Mouse (Mus musculus): Measurements from ENCODE around the gene Gm5134. TPM values are rescaled to one million over a fixed set of nuclear protein-coding genes. Genes with fewer than 3 reads are reported as not detected.
A peak's percentile ranks its signal among the peaks of the same experiment; 100 is the strongest.

The Gm5134 gene
- polyA plus RNA-seq, 1 experiment from 2014 or later, result not detected

DNA sequence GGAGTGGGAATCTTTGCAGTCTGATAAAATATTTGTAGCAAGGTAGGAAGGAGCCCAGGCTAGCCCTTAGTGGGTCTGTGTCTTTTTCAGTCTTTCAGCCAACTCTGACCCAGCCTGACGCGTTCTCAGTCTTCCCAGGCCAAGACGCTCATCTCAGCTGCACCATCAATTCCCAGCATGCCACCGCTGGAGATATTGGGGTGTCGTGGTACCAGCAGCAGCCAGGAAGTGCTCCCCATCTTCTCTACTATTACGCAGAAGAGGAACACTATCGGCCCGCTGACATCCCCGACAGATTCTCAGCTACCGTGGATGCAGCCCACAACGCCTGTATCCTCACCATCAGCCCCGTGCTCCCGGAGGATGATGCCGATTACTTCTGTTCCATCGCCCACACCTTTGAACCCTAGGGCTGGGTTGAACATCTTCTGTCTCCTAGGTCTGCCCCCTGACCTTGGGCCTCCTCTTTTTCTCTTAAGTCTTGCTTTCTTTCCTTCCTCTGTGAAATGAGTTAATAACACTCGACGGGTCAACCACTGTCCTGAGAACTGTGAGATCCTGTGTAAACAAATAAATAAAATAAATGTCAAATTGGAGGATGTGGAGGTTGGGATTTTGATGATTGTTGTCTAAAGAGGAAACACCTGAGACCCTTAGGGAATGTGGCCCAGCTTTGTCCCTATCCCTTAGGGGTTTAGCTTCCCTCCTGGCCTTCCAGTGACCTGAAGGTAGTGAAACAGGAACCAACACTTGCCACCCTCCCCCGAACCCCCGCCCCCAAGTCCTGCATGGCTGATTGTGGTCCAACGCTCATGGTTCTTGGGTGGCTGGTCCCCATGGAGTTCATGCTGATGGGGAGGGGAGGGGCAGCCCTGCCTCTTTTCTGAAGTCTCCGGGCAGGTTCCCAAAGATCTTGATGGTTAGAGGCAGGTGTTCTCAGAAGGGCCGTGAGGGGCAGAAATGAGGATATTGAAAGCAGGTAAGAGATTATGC lies 5.0 kb upstream of the Gm5134 start:
- DNase-seq (ENCODE audit: low read depth, low spot score) (no peak), ATAC-seq (no peak)
- CTCF ChIA-PET, result interaction anchor here (1.2 to 1.4 kb wide), 3 partner anchors 51 to 363 kb away, joined by 3 to 4 read pairs (median 4); no protein-coding TSS in a partner anchor
- in situ Hi-C loops (cut with MboI; ENCODE audit: low pct_unique_long_range_greater_than_20kb), result loop anchor here (5.0 to 10.0 kb wide), 4 partner anchors 65 to 362 kb away; partner anchors contain the start of gene Ggt5
- no peaks in the 10 kb centered on the region for H3K27me3 ChIP-seq
- no peak for TF ChIP-seq CTCF (IDR thresholded peaks at IDR 0.05)
- POLR2A ChIA-PET, result interaction anchor here (0.9 kb wide), 1 partner anchor 9 kb away, joined by 3 read pairs; no protein-coding TSS in a partner anchor

DNA sequence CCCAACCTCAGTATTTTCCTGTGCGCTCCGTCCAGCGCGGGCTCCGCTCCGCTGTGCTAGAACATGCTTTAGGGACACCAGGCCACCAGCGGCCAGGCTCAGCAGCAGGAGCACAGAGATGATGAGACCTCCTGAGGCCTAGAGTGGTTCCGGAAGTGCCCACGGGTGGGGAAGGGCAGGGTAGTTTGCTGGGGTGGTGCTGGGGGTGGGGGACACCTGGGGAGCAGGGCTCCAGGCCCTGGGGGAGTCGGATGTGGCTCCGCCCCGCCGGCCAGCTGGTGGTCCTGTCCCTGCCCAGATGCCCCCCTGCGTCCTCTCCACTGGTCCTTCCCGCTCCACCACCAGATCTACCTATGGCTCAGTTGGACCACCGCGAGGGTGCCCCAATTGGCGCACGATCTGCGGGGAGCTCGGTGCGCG lies 3.5 kb upstream of the Gm5134 start:
- in situ Hi-C loops (cut with MboI; ENCODE audit: low pct_unique_long_range_greater_than_20kb), result loop anchor here (5.0 to 10.0 kb wide), 4 partner anchors 66 to 364 kb away; partner anchors contain the start of gene Ggt5
- POLR2A ChIA-PET, result interaction anchor here (0.7 kb wide), 1 partner anchor 174 kb away, joined by 4 read pairs; no protein-coding TSS in a partner anchor
- DNase-seq (ENCODE audit: low read depth, low spot score), result no peak

DNA sequence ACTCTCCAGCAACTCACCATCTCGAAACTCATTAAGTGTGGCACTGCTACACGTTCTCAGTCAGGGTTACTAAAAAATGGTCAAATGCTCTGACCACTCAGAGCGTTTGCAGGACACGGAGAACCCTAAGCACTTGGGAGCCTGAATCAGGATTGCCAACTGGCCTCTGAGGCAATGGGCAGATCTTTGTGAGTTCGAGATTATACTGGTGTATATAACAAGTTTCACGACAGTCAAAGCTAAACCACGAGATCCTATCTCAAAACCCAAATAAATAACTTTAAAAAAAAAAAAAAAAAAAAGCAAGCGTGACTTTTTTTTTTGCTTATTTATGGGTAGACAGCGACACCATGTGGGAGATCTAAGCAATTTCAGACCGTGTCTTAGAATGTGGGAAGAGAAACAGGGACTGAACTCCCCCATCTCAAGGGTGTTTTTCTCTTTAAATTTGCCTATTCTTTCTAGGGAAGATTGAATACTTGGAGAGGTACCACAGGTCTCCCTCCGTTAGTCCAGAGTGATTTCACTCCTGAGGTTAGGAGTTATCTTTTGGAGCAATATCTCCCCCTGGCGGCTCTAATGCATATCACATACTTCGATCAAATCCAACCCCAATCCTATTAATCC lies 2.8 kb upstream of the Gm5134 start:
- POLR2A ChIA-PET, result interaction anchor here (0.6 to 0.7 kb wide), 2 partner anchors 166 to 174 kb away, joined by 4 read pairs; no protein-coding TSS in a partner anchor
- ATAC-seq (peak; percentile 26), DNase-seq (ENCODE audit: low read depth, low spot score) (no peak)
- CTCF ChIA-PET, result interaction anchor here (0.5 to 2.7 kb wide), 18 partner anchors 9 to 365 kb away, joined by 3 to 13 read pairs (median 4); partner anchors contain the start of genes Gm867, Smarcb1 and Vpreb3
- H3K27me3 ChIP-seq, result no peaks in the 10 kb centered on the region
- in situ Hi-C loops (cut with MboI; ENCODE audit: low pct_unique_long_range_greater_than_20kb), result loop anchor here (5.0 to 10.0 kb wide), 4 partner anchors 67 to 364 kb away; partner anchors contain the start of gene Ggt5
- TF ChIP-seq CTCF (IDR thresholded peaks at IDR 0.05), result peak; percentile 89

More for the DNA sequence above, 3.5 kb upstream of the Gm5134 start:
- CTCF ChIA-PET, result interaction anchor here (0.8 to 2.7 kb wide), 9 partner anchors 13 to 364 kb away, joined by 3 to 13 read pairs (median 6); partner anchors contain the start of gene Smarcb1
- no peak for TF ChIP-seq CTCF (IDR thresholded peaks at IDR 0.05)
- ATAC-seq, result no peak
- no peaks in the 10 kb centered on the region for H3K27me3 ChIP-seq

DNA sequence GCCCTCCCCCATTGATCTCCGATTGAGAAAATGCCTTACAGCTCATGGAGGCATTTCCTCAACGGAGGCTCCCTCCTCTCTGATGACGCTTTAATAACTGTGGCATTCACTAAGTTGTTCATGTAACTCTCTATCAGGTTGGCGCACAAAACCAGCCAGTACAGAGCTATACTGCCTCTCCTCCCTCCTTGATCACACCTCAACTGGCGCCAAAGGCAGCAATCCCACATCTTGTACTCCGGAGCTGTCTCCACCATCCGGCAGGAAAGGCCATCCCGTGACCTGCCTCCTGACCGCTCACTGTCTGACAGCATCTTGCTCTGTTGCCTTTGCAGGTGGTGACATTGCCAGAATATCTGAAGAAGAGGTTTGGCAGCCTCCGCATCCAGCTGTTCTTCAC lies 19.5 kb downstream of the Gm5134 start:
- in situ Hi-C loops (cut with MboI; ENCODE audit: low pct_unique_long_range_greater_than_20kb), result no loop called here
- ATAC-seq (no peak), DNase-seq (ENCODE audit: low read depth, low spot score) (no peak)
- POLR2A ChIA-PET, result no interaction called here
- no peaks in the 10 kb centered on the region for H3K27me3 ChIP-seq
- TF ChIP-seq CTCF (IDR thresholded peaks at IDR 0.05), result no peak
- CTCF ChIA-PET, result no interaction called here

DNA sequence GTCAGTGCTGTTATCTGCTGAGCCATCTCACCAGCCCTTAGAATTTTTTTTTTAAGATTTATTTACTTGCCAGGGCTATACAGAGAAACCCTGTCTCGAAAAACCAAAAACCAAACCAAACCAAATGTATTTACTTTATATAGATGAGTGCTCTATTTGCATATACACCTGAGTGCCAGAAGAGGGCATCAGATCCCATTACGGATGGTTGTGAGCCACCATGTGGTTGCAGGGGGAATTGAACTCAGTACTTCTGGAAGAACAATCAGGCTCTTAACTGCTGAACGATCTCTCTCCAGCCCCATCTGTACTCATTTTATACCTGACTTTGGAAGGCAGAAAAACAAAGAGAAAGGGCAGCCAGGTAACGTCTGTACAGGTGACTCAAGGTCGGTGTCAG lies 20.9 kb downstream of the Gm5134 start:
- CTCF ChIA-PET, result no interaction called here
- POLR2A ChIA-PET, result no interaction called here
- DNase-seq (ENCODE audit: low read depth, low spot score) (no peak), ATAC-seq (no peak)
- in situ Hi-C loops (cut with MboI; ENCODE audit: low pct_unique_long_range_greater_than_20kb), result loop anchor here (25.0 kb wide), 1 partner anchor 212 kb away; no protein-coding TSS in a partner anchor
- peak; percentile 83 for TF ChIP-seq CTCF (IDR thresholded peaks at IDR 0.05)
- no peaks in the 10 kb centered on the region for H3K27me3 ChIP-seq

DNA sequence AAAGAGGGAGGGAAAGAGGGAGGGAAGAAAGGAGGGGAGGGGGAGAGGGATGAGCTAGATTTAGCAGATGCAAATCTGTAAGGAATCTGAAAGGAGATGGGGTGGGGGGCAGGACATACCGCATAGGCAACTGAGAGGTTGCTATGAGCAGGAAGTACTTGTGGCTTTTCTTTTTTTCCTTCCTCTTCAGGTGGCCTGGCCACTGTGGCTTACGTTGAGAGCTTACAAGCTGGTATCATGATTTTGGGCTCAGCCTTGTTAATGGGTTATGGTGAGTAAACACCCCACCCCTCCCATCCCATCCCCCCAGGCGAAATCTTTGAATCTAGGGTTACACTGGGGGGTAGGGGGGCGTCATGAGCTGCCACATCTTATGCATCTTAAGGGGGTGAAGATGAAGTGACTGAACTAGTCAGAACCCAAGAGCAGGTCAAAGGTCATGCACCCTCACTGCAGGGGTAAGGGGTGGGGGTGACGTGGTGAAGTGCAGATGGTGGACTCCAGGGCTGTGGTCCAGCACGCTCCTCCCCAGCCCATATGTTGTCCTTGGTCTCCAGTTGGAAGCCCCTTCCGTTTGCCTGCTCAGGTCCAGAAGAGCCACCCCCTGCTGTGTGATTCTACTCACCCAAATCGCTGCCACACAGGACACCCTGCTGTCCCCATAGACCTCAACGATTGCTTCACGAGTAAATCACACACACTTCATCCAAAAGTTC lies 24.0 kb downstream of the Gm5134 start:
- no peaks in the 10 kb centered on the region for H3K27me3 ChIP-seq
- no peak for TF ChIP-seq CTCF (IDR thresholded peaks at IDR 0.05)
- ATAC-seq, result no peak
- ChIA-PET POLR2A (no interaction called here), CTCF (no interaction called here)
- in situ Hi-C loops (cut with MboI; ENCODE audit: low pct_unique_long_range_greater_than_20kb), result loop anchor here (25.0 kb wide), 1 partner anchor 209 kb away; no protein-coding TSS in a partner anchor
- DNase-seq (ENCODE audit: low read depth, low spot score), result no peak

DNA sequence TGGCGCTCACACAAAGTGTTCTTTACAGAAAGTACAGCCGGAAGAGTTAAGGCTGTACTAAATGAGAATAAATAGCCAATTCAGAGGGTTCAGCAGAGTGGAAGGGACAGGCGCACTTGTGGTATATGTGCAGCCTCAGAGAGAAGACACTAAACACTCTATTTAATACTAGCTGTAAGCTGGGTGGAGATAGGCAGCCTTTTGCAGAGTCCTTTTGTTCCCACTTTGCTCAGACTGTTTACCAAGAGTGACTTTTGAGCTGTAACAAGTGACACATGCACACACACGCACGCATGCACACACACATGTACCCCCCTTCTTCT lies 24.5 kb downstream of the Gm5134 start:
- no peak for TF ChIP-seq CTCF (IDR thresholded peaks at IDR 0.05)
- ATAC-seq, result no peak
- no peaks in the 10 kb centered on the region for H3K27me3 ChIP-seq
- no peak for DNase-seq (ENCODE audit: low read depth, low spot score)
- POLR2A ChIA-PET, result no interaction called here
- in situ Hi-C loops (cut with MboI; ENCODE audit: low pct_unique_long_range_greater_than_20kb), result loop anchor here (25.0 kb wide), 1 partner anchor 209 kb away; no protein-coding TSS in a partner anchor
- CTCF ChIA-PET, result no interaction called here

DNA sequence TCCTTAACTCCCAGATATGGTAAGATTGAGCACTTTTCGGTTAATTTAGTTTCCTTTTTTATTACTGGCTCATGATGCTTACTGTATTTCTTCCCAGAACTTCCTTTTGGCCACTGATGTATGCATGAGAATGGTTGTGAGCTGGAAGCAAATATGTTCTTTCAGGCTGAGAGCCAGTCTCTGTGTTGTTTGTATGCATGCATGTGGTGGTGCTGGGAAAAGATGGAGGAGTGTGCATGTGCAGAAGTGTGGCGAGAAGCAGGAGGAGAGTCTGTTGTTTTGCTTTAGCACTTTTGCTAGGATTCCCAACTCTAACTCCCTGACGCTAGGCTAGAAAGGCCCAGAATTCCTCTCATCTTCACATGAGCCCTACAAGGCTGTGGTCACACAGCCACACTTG lies 25.1 kb downstream of the Gm5134 start:
- ChIA-PET POLR2A (no interaction called here), CTCF (no interaction called here)
- ATAC-seq (no peak), DNase-seq (ENCODE audit: low read depth, low spot score) (no peak)
- no peak for TF ChIP-seq CTCF (IDR thresholded peaks at IDR 0.05)
- in situ Hi-C loops (cut with MboI; ENCODE audit: low pct_unique_long_range_greater_than_20kb), result loop anchor here (25.0 kb wide), 1 partner anchor 208 kb away; no protein-coding TSS in a partner anchor
- no peaks in the 10 kb centered on the region for H3K27me3 ChIP-seq

DNA sequence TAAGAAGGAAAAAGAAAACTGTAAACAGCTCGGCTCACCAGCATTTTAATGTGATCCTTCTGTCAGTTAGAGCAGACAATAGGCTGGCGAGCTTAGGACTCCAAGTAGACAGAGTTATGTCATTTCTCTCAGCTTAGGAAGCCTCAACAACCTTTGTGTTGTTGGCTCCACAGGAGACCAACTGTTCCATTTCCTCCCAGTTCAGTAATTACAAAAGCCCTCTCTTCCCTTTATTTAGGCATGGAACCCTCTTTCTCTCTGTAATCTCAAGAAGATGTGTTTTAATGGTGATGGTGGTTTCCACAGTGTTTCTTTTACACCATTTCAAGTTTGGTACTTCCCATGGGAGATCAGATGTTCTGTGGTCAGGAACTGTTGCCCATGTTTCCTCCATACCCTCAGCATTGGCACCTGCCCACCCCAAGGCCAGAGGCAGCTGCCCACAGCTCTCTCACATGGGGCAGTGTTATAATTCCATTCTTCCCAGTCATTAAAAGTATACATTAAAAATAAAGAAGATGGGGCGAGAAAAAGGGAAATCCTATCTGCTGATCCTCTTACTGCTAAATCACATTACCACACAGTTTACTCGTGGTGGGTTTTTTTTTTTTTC lies 36.2 kb downstream of the Gm5134 start:
- POLR2A ChIA-PET, result interaction anchor here (0.7 kb wide), 1 partner anchor 130 kb away, joined by 3 read pairs; no protein-coding TSS in a partner anchor

More for the DNA sequence above, 36.2 kb downstream of the Gm5134 start:
- ATAC-seq (no peak), DNase-seq (ENCODE audit: low read depth, low spot score) (no peak)
- no peak for TF ChIP-seq CTCF (IDR thresholded peaks at IDR 0.05)
- in situ Hi-C loops (cut with MboI; ENCODE audit: low pct_unique_long_range_greater_than_20kb), result loop anchor here (25.0 kb wide), 1 partner anchor 197 kb away; no protein-coding TSS in a partner anchor
- peaks cover 4% of the 10 kb centered on the region for H3K27me3 ChIP-seq
- CTCF ChIA-PET, result no interaction called here
